ENCODE assay signal across 12 mouse cellular contexts in the genomic region with DNA sequence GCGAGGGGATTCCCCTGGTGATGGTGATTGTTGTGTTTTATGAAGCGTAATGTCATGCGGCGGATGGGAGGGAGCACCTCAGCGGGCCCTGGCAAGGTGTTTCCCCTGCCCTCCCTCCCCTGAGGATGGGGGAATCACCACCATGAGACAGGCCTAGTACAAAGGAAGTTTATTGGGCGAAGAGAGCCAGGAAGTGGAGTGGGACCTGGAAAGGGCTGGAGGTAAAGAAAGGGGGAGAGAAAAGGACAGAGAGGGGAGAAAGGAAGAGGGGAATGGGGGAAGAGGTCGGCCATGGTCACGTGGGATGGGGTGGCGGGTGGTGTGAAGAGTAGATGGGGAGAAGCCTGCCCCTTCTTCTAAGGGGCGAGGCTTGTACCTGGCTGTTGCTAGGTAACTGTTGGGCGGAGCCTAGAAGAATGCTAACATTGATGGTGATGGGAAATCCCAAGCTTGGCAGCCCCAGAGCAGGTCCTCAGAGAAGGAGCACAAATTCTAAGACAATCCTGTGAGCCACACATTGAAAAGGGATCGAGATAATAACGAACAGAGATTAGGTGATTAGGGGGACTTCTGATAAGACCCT. TPM values are rescaled to one million over a fixed set of nuclear protein-coding genes. Genes with fewer than 3 reads are reported as not detected.
A peak's percentile ranks its signal among the peaks of the same experiment; 100 is the strongest.
DNase-seq lines count a peak whose midpoint lies in the region; ATAC-seq and TF ChIP-seq lines count a peak whose summit lies in the region.
"Had no signal": no experiment of that assay in that cellular context is flagged by ENCODE, and none has a peak within 500 bp of the region (broad histone marks: within the 10 kb centered on the region; RNA-seq: fewer than 3 reads in every experiment).

No protein-coding gene starts in this region.

- no peaks in the 10 kb centered on the region for H3K36me3 ChIP-seq in lung, embryonic 15.5 days
- H3K36me3 ChIP-seq: forebrain, embryonic 15.5 days; hindbrain, embryonic 12.5 days had no signal

- ATAC-seq in lung, embryonic 15.5 days (ENCODE audit: borderline replicate concordance, extremely low read depth, low FRiP score, low TSS enrichment), result peak; percentile 46; the same call in 1 of the 2 replicates
- ATAC-seq: forebrain, embryonic 15.5 days had no signal

- H3K4me2 ChIP-seq in lung, embryonic 15.5 days, result 0 out of 2 replicates have a peak overlapping the region, but pooled peaks have one; percentile 4
- H3K4me2 ChIP-seq: forebrain, embryonic 15.5 days; hindbrain, embryonic 12.5 days had no signal

- 62% methylated on average over 13 of the region's 13 CpGs for WGBS in lung, embryonic 15.5 days

- H3K27ac ChIP-seq in lung, embryonic 15.5 days, result peak overlapping the region; percentile 56
- H3K27ac ChIP-seq in left cerebral cortex, adult 2 months, result no peak overlapping the region
- H3K27ac ChIP-seq: forebrain, embryonic 15.5 days; hindbrain, embryonic 12.5 days had no signal

- no peak for DNase-seq in lung, postnatal 36 days
- DNase-seq in R1 (ENCODE audit: low read depth, low spot score), result peak; percentile 62
- peak; percentile 35 for DNase-seq in heart, postnatal 10 days
- DNase-seq in natural killer cell, adult 2 months (ENCODE audit: low spot score in 2 of 2), result peak; percentile 75 to 81
- DNase-seq in cerebellum, postnatal 14 days, result no peak
- DNase-seq in left cerebral cortex, adult 2 months (ENCODE audit: extremely low spot score in 1 of 2, low spot score in 2 of 2), result no peak
- DNase-seq: cerebellum, adult 2 months; left cerebral cortex, postnatal 4 days; right cerebral cortex, postnatal 14 days had no signal

- H3K4me3 ChIP-seq in lung, embryonic 15.5 days, result no peak overlapping the region
- H3K4me3 ChIP-seq in left cerebral cortex, adult 2 months, result no peak overlapping the region
- H3K4me3 ChIP-seq: forebrain, embryonic 15.5 days; hindbrain, embryonic 12.5 days had no signal

- intact Hi-C loops in heart, postnatal 10 days (cut with DNase I), result no loop called here
- intact Hi-C loops in left cerebral cortex, adult 2 months (cut with DNase I), result no loop called here

- no peak for TF ChIP-seq CTCF in left cerebral cortex, adult 2 months (IDR thresholded peaks at IDR 0.05)

- peaks cover 50% of the 10 kb centered on the region for H3K4me1 ChIP-seq in lung, embryonic 15.5 days

- H3K9me3 ChIP-seq in lung, embryonic 15.5 days, result no peaks in the 10 kb centered on the region
- H3K9me3 ChIP-seq: forebrain, embryonic 15.5 days; hindbrain, embryonic 12.5 days had no signal

- no peak overlapping the region for H3K9ac ChIP-seq in lung, embryonic 15.5 days
- H3K9ac ChIP-seq: forebrain, embryonic 15.5 days; hindbrain, embryonic 12.5 days had no signal

- no peaks in the 10 kb centered on the region for H3K27me3 ChIP-seq in lung, embryonic 15.5 days
- H3K27me3 ChIP-seq: forebrain, embryonic 15.5 days; hindbrain, embryonic 12.5 days had no signal

RNA-seq across cellular contexts. Expression of a gene that starts 45.7 kb away (rescaled TPM):
- 0.73 and 1.3 TPM in 2 replicates for polyA plus RNA-seq in lung, embryonic 15.5 days (2015; fragmentation: Nextera tagmentation; extraction: Ambion mirVana)
- total RNA-seq in heart, postnatal 10 days (2021), result under 1 TPM; 0.17 to 0.24 TPM
- total RNA-seq in left cerebral cortex, adult 2 months (2021), result under 1 TPM; 0.29 to 0.30 TPM
- polyA plus RNA-seq: hindbrain, embryonic 12.5 days had no signal

Comparison
In these comparisons a context has a peak if more than half of its experiments do, and no peak if none do; other contexts are left out.
1. DNase-seq: peak in R1 (single experiment), heart, postnatal 10 days (2 of 2) and natural killer cell, adult 2 months (2 of 2); none in lung, postnatal 36 days (single experiment), cerebellum, postnatal 14 days (0 of 2) and left cerebral cortex, adult 2 months (0 of 2).